Mouse (Mus musculus): ENCODE results near the gene Npas1. TPM values are rescaled to one million over a fixed set of nuclear protein-coding genes. Genes with fewer than 3 reads are reported as not detected.
A peak's percentile ranks its signal among the peaks of the same experiment; 100 is the strongest.

Npas1 gene
- not detected in 2 replicates for polyA plus RNA-seq (2012; ENCODE audit: insufficient read depth, insufficient read length, missing spikeins)

- H3K4me3 ChIP-seq (ENCODE audit: insufficient read depth, low read length), result no peak within 1 kb of the TSS
- H3K27ac ChIP-seq (ENCODE audit: insufficient read depth, low read depth, low read length), result no peak within 1 kb of the TSS
- TF ChIP-seq CTCF (IDR thresholded peaks at IDR 0.05; ENCODE audit: low read depth, low read length), result no peak
- no peak for TF ChIP-seq POLR2A (IDR thresholded peaks at IDR 0.05; ENCODE audit: borderline replicate concordance, low read depth, low read length)
- no peaks in the 10 kb centered on the region for H3K4me1 ChIP-seq (ENCODE audit: control insufficient read depth, insufficient read depth, low read length)
Observed at GRCm38 (mm10) chr7:16477628-16478027, at the start of gene Npas1. Gene Npas1, minus strand, starts transcription at chr7:16477728.

- TF ChIP-seq POLR2A (IDR thresholded peaks at IDR 0.05; ENCODE audit: borderline replicate concordance, low read depth, low read length) (no peak), CTCF (IDR thresholded peaks at IDR 0.05; ENCODE audit: low read depth, low read length) (no peak)
- Histone ChIP-seq H3K4me1 (ENCODE audit: control insufficient read depth, insufficient read depth, low read length) (peaks cover 9% of the 10 kb centered on the region), H3K4me3 (ENCODE audit: insufficient read depth, low read length) (no peak overlapping the region), H3K27ac (ENCODE audit: insufficient read depth, low read depth, low read length) (no peak overlapping the region)
Observed at GRCm38 (mm10) chr7:16525995-16526394, 48.5 kb upstream of the Npas1 start.

DNA sequence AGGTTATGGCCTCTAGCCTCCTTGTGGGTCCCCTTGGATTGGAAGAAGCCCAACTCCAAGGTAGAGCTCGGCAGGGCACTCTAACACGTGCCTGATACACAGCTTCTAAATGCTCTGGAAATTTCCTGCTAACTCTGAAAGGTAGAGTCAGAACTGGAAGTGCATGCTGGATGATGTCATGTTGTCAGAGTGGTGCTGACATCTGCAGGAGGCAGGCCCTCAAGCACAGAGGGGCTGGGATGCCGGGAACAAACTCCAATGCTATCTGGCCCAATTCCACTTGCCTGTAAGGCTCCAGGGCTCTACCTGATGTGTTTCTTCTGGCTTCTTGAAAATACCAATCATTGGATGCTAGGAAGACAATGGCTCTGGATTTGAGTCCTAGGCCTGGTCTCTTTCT lies 47.9 kb upstream of the Npas1 start:
- Histone ChIP-seq H3K4me3 (ENCODE audit: insufficient read depth, low read length) (no peak overlapping the region), H3K4me1 (ENCODE audit: control insufficient read depth, insufficient read depth, low read length) (peaks cover 9% of the 10 kb centered on the region), H3K27ac (ENCODE audit: insufficient read depth, low read depth, low read length) (no peak overlapping the region)
- TF ChIP-seq POLR2A (IDR thresholded peaks at IDR 0.05; ENCODE audit: borderline replicate concordance, low read depth, low read length), result no peak
- TF ChIP-seq CTCF (IDR thresholded peaks at IDR 0.05; ENCODE audit: low read depth, low read length), result no peak

DNA sequence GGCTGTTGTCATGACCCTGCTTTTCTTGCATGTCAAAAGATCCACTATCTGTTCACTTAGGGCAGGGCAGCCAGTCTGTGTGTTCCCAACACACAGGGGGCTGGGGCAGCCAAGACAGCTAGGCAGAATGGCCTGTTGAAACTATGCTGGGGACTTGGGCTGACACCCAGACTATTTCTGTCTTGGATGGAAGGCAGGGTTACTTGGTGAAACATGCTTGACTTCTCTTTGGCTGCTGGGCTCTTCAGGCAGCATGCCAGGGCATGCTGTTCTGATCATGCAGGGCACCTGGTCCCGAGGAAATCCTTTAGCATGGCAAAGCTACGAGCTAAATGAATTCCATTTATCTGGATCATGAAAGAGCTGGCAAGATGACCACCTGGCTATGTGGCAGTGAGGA lies 46.8 kb upstream of the Npas1 start:
- no peak for TF ChIP-seq POLR2A (IDR thresholded peaks at IDR 0.05; ENCODE audit: borderline replicate concordance, low read depth, low read length)
- TF ChIP-seq CTCF (IDR thresholded peaks at IDR 0.05; ENCODE audit: low read depth, low read length), result no peak
- H3K4me1 ChIP-seq (ENCODE audit: control insufficient read depth, insufficient read depth, low read length), result peaks cover 9% of the 10 kb centered on the region
- H3K27ac ChIP-seq (ENCODE audit: insufficient read depth, low read depth, low read length), result no peak overlapping the region
- no peak overlapping the region for H3K4me3 ChIP-seq (ENCODE audit: insufficient read depth, low read length)

DNA sequence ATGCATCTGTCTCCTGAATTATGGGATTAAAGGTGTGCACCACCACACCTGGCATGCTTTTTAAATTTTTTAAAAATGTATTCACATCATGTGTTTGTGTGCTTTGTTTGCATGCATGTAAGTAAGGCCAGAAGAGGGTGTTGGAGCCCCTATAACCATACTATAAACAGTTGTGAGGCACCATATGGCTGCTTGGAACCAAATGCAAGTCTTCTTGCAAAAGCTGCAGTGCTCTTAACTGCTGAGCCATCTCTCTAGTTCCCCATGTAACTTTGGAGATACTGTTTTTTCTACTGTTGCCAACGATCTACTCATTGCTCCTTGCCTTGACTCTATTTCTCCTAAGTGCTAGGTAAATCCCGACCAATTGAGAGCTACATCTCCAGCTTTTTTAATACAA lies 41.8 kb upstream of the Npas1 start:
- no peak overlapping the region for H3K4me3 ChIP-seq (ENCODE audit: insufficient read depth, low read length)
- H3K27ac ChIP-seq (ENCODE audit: insufficient read depth, low read depth, low read length), result no peak overlapping the region
- TF ChIP-seq POLR2A (IDR thresholded peaks at IDR 0.05; ENCODE audit: borderline replicate concordance, low read depth, low read length) (no peak), CTCF (IDR thresholded peaks at IDR 0.05; ENCODE audit: low read depth, low read length) (no peak)
- H3K4me1 ChIP-seq (ENCODE audit: control insufficient read depth, insufficient read depth, low read length), result no peaks in the 10 kb centered on the region

DNA sequence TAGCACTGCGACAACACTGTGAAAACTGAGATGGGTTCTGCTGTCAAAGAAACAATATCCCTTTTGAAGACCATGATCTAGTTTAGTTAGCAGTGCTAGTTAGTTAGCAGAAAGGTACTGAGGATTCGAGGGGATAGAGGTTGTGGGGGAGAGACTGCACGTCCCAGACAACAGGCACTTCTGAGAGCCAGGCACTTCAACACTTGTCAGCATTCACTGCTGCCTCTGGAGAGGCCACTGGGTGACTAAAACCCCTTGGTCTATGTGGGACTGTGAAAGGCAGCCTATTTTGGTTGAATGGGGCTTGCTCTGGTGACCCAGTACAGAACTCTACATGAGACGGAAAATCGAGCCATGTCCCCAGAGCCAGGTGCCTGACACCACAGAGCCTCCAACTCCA lies 39.7 kb upstream of the Npas1 start:
- no peaks in the 10 kb centered on the region for H3K4me1 ChIP-seq (ENCODE audit: control insufficient read depth, insufficient read depth, low read length)
- H3K27ac ChIP-seq (ENCODE audit: insufficient read depth, low read depth, low read length), result no peak overlapping the region
- no peak overlapping the region for H3K4me3 ChIP-seq (ENCODE audit: insufficient read depth, low read length)
- TF ChIP-seq CTCF (IDR thresholded peaks at IDR 0.05; ENCODE audit: low read depth, low read length), result no peak
- no peak for TF ChIP-seq POLR2A (IDR thresholded peaks at IDR 0.05; ENCODE audit: borderline replicate concordance, low read depth, low read length)

- H3K27ac ChIP-seq (ENCODE audit: insufficient read depth, low read depth, low read length), result no peak overlapping the region
- H3K4me3 ChIP-seq (ENCODE audit: insufficient read depth, low read length), result no peak overlapping the region
- no peak for TF ChIP-seq POLR2A (IDR thresholded peaks at IDR 0.05; ENCODE audit: borderline replicate concordance, low read depth, low read length)
- peak; percentile 67 for TF ChIP-seq CTCF (IDR thresholded peaks at IDR 0.05; ENCODE audit: low read depth, low read length)
- 0 out of 2 replicates have a peak, but pooled peaks cover 2% of the 10 kb centered on the region for H3K4me1 ChIP-seq (ENCODE audit: control insufficient read depth, insufficient read depth, low read length)
Observed at GRCm38 (mm10) chr7:16507284-16507683, 29.8 kb upstream of the Npas1 start.

DNA sequence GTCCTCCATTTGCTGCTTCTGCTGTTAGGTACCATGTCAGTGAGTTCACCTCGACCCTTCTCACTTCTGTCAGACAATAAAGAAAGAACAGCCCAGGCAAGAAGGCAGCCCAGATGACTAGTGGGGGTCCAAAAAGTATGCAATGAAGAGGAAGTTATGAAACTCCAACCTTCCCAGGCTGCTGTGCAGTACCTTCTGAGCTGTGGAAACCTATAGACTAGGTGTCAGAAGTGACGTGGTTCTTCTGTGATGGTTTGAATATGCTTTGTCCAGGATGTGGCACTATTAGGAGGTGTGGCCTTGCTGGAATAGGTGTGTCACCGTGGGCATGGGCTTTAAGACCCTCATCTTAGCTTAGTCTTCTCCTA lies 27.7 kb upstream of the Npas1 start:
- no peak overlapping the region for H3K4me3 ChIP-seq (ENCODE audit: insufficient read depth, low read length)
- H3K27ac ChIP-seq (ENCODE audit: insufficient read depth, low read depth, low read length), result no peak overlapping the region

DNA sequence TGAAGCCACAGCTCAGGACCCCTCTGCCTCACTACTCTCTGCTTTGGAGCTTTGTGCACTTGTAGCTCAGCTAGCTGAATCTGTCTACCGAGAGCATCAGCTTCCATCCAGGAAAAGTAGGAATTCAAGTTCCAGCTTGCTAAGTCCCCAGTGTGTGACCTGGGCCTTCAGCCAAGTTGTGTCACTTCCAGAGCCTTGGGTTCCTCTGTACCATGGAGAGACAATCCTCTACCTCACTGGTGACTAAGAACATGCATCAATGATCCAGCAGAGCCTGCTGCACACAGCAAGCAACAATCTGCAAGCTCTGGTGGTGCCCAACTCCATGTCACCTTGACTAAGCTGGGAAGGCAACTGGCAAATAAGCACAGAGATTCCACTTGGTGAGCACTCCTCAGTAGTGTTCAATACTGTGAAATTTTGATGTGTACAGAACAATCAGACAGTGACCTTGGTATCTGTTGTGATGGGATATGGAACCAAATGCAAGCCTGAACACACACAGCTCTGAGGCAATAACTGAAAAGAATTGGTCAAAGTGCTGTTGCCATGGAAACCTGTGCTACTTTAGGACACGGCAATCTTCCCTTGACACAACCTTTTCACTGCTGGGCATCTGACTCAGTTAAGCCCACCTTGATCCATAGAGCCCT lies 27.2 kb upstream of the Npas1 start:
- H3K4me1 ChIP-seq (ENCODE audit: control insufficient read depth, insufficient read depth, low read length), result 0 out of 2 replicates have a peak, but pooled peaks cover 2% of the 10 kb centered on the region
- no peak overlapping the region for H3K27ac ChIP-seq (ENCODE audit: insufficient read depth, low read depth, low read length)
- TF ChIP-seq CTCF (IDR thresholded peaks at IDR 0.05; ENCODE audit: low read depth, low read length) (no peak), POLR2A (IDR thresholded peaks at IDR 0.05; ENCODE audit: borderline replicate concordance, low read depth, low read length) (no peak)
- H3K4me3 ChIP-seq (ENCODE audit: insufficient read depth, low read length), result no peak overlapping the region

More for the DNA sequence above, 27.7 kb upstream of the Npas1 start:
- TF ChIP-seq POLR2A (IDR thresholded peaks at IDR 0.05; ENCODE audit: borderline replicate concordance, low read depth, low read length) (no peak), CTCF (IDR thresholded peaks at IDR 0.05; ENCODE audit: low read depth, low read length) (no peak)
- 0 out of 2 replicates have a peak, but pooled peaks cover 2% of the 10 kb centered on the region for H3K4me1 ChIP-seq (ENCODE audit: control insufficient read depth, insufficient read depth, low read length)

- H3K4me3 ChIP-seq (ENCODE audit: insufficient read depth, low read length), result no peak overlapping the region
- H3K4me1 ChIP-seq (ENCODE audit: control insufficient read depth, insufficient read depth, low read length), result no peaks in the 10 kb centered on the region
- H3K27ac ChIP-seq (ENCODE audit: insufficient read depth, low read depth, low read length), result no peak overlapping the region
- TF ChIP-seq CTCF (IDR thresholded peaks at IDR 0.05; ENCODE audit: low read depth, low read length), result no peak
- TF ChIP-seq POLR2A (IDR thresholded peaks at IDR 0.05; ENCODE audit: borderline replicate concordance, low read depth, low read length), result no peak
Observed at GRCm38 (mm10) chr7:16501571-16501970, 24.0 kb upstream of the Npas1 start.

All from bone marrow macrophage, adult 2 months (primary cell).